8 mouse cellular contexts compared by ENCODE assay signal in the genomic region with DNA sequence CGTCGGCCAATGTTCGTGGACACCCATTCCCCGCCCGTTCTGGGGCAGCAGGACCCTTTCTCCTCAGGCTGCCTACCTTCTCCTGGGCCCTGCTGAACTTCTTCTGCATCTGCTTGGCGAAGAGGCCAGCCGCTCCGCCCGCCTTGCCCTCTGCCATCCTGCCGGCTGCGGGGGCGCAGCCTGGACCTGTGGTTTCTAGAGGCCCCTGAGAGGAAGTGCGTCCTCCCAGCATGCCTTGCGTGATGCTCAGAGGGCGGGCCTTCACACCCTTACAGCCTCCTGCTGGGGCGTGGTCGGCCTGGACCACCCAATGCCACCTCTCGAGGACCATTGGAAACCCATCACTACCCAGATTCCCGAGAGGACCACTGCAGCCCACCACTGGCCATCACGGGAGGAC. TPM values are rescaled to one million over a fixed set of nuclear protein-coding genes. Genes with fewer than 3 reads are reported as not detected.
DNase-seq lines count a peak whose midpoint lies in the region; ATAC-seq lines count a peak whose summit lies in the region.

Gene Bin2, minus strand, starts transcription at position 217 of the 400 bp plus-strand sequence.

- intact Hi-C loops in left cerebral cortex, postnatal 36 days (cut with DNase I) = no loop called here

- DNase-seq in B cell, adult 2 months = peak; percentile 90 to 91
- peak; percentile 88 for DNase-seq in MEL-GATA-1-ER (ENCODE audit: extremely low read depth, low read depth)
- no peak for DNase-seq in embryo, embryonic 10 days (ENCODE audit: low spot score)
- DNase-seq in left cerebral cortex, postnatal 36 days (ENCODE audit: low spot score in 2 of 2) = no peak
- DNase-seq in urinary bladder, postnatal 25 days (ENCODE audit: low spot score) = no peak
- no peak for DNase-seq in cerebellum, adult 9-10 months

- ATAC-seq in hematopoietic stem cell, adult 5-6 weeks (replicated peaks in 1 of 2; ENCODE audit: insufficient read depth in 1 of 2, low FRiP score in 2 of 2, low TSS enrichment in 1 of 2, low read depth in 1 of 2, poor library complexity in 2 of 2, severe bottlenecking in 2 of 2) = peak; percentile 63 to 74
- peak; percentile 49 for ATAC-seq in megakaryocyte-erythroid progenitor cell, adult 5-6 weeks (replicated peaks; ENCODE audit: low FRiP score, low TSS enrichment, poor library complexity, severe bottlenecking)

RNA-seq across cellular contexts. Expression of gene Bin2, which starts in this region (rescaled TPM):
- total RNA-seq in hematopoietic stem cell, adult 5-6 weeks (2017) = 213 and 221 TPM in 2 replicates
- 33.2 and 37.0 TPM in 2 replicates for total RNA-seq in megakaryocyte-erythroid progenitor cell, adult 5-6 weeks (2014; fragmentation: Nextera tagmentation)
- 57.3 and 57.4 TPM in 2 replicates for total RNA-seq in megakaryocyte-erythroid progenitor cell, adult 5-6 weeks (2017)
- total RNA-seq in left cerebral cortex, postnatal 36 days (2021) = 1 to 10 TPM; 4.5 to 6.2 TPM

Comparison
In these comparisons a context has a peak if more than half of its experiments do, and no peak if none do; other contexts are left out.
1. RNA of gene Bin2 (total RNA-seq): 213 to 221 TPM in hematopoietic stem cell, adult 5-6 weeks and 33.2 to 57.4 TPM in megakaryocyte-erythroid progenitor cell, adult 5-6 weeks; 4.5 to 6.2 TPM in left cerebral cortex, postnatal 36 days; every median in the first group is over 4 times any median in the second.
2. DNase-seq: peak in B cell, adult 2 months (2 of 2) and MEL-GATA-1-ER (single experiment); none in embryo, embryonic 10 days (single experiment), left cerebral cortex, postnatal 36 days (0 of 2), urinary bladder, postnatal 25 days (single experiment) and cerebellum, adult 9-10 months (single experiment).